Mouse (Mus musculus) hindbrain, embryonic 14.5 days (tissue): ENCODE results near the gene Zc3hav1. TPM values are rescaled to one million over a fixed set of nuclear protein-coding genes. Genes with fewer than 3 reads are reported as not detected.
"Not testable (repeated sequence)": the region's sequence is repeated elsewhere in the genome, so short reads cannot be mapped to it uniquely, and the experiment has no call there.

ENCODE experiments used
- ATAC-seq: fragments of 200-750 bp; cut with Nextera tagmentation; 2 replicates; pipeline ENCODE4 v1.8.0; 2017; ENCODE audit warnings: moderate number of reproducible peaks, mild to moderate bottlenecking, moderate TSS enrichment, moderate library complexity; ENCODE audit not compliant: low FRiP score
- DNase-seq: peaks from one replicate; pipeline ENCODE4 v3.0.0-alpha.2; 2015; ENCODE audit warnings: low spot score
- H3K27ac ChIP-seq: fragments of 300-500 bp; sonication (generic); 2 replicates; pipeline ENCODE4 v1.5.1; 2014; ENCODE audit warnings: mild to moderate bottlenecking, moderate library complexity
- H3K27me3 ChIP-seq: fragments of 300-500 bp; sonication (generic); 2 replicates; pipeline ENCODE4 v1.6.1; 2014; ENCODE audit warnings: mild to moderate bottlenecking, low read length, mixed read lengths; ENCODE audit not compliant: control insufficient read depth, insufficient read depth
- H3K36me3 ChIP-seq: fragments of 300-500 bp; sonication (generic); replicated peaks from 2 replicates; pipeline ENCODE4 v1.6.1; 2014; ENCODE audit not compliant: control insufficient read depth, insufficient read depth
- H3K4me1 ChIP-seq: fragments of 300-500 bp; sonication (generic); replicated peaks from 2 replicates; pipeline ENCODE4 v1.6.1; 2014; ENCODE audit warnings: antibody characterized with exemption, low read length, mixed read lengths; ENCODE audit not compliant: control insufficient read depth, insufficient read depth
- H3K4me2 ChIP-seq: fragments of 300-500 bp; sonication (generic); replicated peaks from 2 replicates; pipeline ENCODE4 v1.6.1; 2014; ENCODE audit warnings: mild to moderate bottlenecking, moderate library complexity
- H3K4me3 ChIP-seq: fragments of 300-500 bp; sonication (generic); replicated peaks from 2 replicates; pipeline ENCODE4 v1.5.1; 2014; ENCODE audit warnings: mild to moderate bottlenecking, low read length
- H3K9ac ChIP-seq: fragments of 300-500 bp; sonication (generic); 2 replicates; pipeline ENCODE4 v1.6.1; 2014
- H3K9me3 ChIP-seq: fragments of 300-500 bp; sonication (generic); 2 replicates; pipeline ENCODE4 v1.6.1; 2016; ENCODE audit warnings: low read length; ENCODE audit not compliant: control insufficient read depth
- WGBS: fragments of 180-500 bp; shearing (Covaris S2); extraction: QIAGEN DNeasy Blood & Tissue Kit; methylation state at CpG from one replicate; pipeline ENCODE4 v1.1.7; 2014; 5-methylcytosine and 5-hydroxymethylcytosine counted together
- polyA plus RNA-seq: library from polyadenylated mRNA; unstranded; fragments of >200 nt; fragmentation: Nextera tagmentation; extraction: Ambion mirVana; gene quantifications from 2 replicates; pipeline ENCODE4 v1.2.1, GENCODE M21; 2014

Gene Zc3hav1
- polyA plus RNA-seq, 1 experiment from 2014 or later = 1.5 TPM

DNA sequence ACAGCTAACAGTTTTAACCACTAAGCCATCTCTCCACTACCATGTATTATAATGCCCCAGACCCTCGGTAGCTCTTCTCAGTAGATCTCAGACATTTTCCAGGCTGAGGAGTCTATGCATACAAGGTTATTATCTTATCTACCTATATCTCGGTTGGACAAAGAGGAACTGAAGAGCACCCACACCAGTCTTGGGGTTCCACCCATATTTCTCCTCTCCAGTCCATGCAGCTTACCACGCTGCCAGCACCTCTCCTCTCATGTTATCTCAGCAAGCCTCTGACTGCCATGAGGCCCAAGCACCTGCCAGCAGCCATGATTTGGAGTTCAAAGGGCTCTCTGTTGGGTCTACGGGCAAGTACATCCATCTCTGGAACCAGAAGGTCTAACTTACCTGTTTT lies 6.7 kb upstream of the Zc3hav1 start:
- WGBS = 91% methylated on average over 4 of the region's 4 CpGs
- H3K9me3 ChIP-seq = no peaks in the 10 kb centered on the region
- H3K4me2 ChIP-seq = no peak overlapping the region
- H3K27me3 ChIP-seq = peaks cover 16% of the 10 kb centered on the region
- no peak overlapping the region for H3K27ac ChIP-seq
- DNase-seq (no peak), ATAC-seq (no peak)
- H3K9ac ChIP-seq = no peak overlapping the region
- no peaks in the 10 kb centered on the region for H3K36me3 ChIP-seq
- H3K4me3 ChIP-seq = no peak overlapping the region
- no peaks in the 10 kb centered on the region for H3K4me1 ChIP-seq

DNA sequence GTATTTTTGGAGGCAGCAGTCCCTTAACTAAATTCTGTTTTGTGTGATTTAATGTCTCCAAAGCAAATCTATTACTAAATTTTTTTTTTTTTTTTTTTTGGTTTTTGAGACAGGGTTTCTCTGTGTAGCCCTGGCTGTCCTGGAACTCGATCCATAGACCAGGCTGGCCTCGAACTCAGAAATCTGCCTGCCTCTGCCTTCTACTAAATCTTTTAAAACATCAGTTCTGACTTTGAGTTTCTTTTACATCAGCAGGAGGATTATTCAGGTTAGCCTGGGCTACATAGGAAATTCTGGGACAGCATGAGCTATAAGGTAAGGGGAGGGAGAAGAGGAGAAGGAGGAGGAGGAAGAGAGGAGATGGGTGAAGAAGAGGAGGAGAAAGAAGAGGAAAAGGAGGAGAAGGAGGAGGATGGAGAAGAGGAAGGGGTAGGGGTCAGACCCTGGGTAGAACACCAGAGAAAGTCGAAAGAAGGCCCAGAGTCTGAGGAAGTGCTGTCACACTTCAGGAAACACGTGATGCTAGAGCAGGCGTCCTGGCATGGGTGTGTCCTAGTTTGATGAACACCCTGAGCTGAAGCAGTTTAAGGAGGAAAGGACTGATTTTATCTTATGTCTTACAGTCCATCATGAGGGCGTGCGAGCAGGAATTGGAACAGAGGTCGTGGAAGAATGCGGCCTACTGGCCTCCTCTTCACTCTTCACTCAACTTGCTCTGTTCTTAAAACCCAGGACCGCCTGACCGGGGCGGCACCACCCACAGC lies 5.5 kb upstream of the Zc3hav1 start:
- DNase-seq (no peak), ATAC-seq (no peak)
- 91% methylated on average over 12 of the region's 12 CpGs for WGBS
- H3K9me3 ChIP-seq = no peaks in the 10 kb centered on the region
- H3K36me3 ChIP-seq = no peaks in the 10 kb centered on the region
- H3K4me2 ChIP-seq = no peak overlapping the region
- no peak overlapping the region for H3K27ac ChIP-seq
- H3K9ac ChIP-seq = no peak overlapping the region
- no peaks in the 10 kb centered on the region for H3K4me1 ChIP-seq
- peaks cover 26% of the 10 kb centered on the region for H3K27me3 ChIP-seq
- no peak overlapping the region for H3K4me3 ChIP-seq

DNA sequence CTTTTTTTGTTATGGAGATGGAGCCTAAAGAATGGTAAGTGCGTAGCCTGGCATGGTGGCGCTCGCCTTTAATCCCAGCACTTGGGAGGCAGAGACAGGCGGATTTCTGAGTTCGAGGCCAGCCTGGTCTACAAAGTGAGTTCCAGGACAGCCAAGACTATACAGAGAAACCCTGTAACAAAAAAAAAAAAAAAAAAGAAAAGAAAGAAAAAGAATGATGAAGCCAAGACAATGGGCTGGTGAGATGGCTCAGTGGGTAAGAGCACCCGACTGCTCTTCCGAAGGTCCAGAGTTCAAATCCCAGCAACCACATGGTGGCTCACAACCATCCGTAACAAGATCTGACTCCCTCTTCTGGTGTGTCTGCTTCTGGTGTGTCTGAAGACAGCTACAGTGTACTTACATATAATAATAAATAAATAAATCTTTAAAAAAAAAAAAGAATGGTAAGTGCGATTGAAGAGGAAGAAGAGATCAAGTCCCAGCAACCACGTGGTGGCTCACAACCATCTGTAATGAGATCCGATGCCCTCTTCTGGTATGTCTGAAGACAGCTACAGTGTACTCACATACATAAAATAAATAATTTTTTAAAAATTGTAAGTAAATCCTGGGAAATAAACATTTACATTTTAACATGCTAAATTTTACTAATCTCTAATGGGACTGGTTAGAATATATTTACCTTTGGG lies 4.8 kb upstream of the Zc3hav1 start:
- not testable (repeated sequence) for H3K4me2 ChIP-seq, H3K4me1 ChIP-seq, H3K9me3 ChIP-seq, H3K36me3 ChIP-seq, H3K9ac ChIP-seq, ATAC-seq, DNase-seq, H3K4me3 ChIP-seq, H3K27ac ChIP-seq
- peaks cover 33% of the 10 kb centered on the region for H3K27me3 ChIP-seq
- WGBS = 88% methylated on average over 10 of the region's 11 CpGs

DNA sequence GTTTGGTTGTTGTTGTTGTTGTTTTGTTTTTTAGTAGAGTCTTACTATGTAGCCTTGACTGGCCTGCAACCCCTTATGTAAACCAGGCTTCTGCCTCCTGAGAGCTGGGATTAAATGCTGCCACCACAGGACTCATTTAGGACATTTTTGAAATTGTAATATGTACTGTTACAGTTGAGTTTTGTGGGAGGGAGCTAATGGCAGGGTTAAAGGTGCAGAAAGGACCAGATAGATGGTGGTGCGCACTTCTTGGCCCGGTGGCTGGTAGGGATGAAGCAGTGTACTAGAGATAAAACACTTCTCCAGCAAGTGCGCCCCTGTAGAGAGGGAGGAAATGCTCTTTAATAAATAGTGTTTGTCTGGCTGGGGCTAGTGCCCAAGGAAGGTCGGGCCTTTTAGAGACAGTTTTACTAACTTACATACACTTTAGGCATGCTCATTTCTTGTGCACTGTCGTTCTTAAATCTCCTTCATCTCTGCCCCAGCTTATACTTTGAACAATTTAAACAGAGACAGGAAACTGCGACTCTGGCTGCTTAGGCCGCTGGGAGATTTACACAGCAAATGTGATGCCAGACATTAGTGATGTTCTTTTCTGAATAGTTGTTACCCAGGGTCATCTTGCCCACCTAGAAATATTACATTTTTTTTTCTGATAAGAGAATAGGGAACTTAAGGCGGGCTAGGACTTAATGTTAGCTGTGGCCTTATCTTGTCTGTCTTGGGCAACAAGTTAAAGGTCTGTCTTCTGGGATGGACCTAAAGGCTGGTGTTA lies 4.0 kb upstream of the Zc3hav1 start:
- Histone ChIP-seq H3K36me3 (no peaks in the 10 kb centered on the region), H3K9me3 (no peaks in the 10 kb centered on the region), H3K27ac (no peak overlapping the region), H3K9ac (no peak overlapping the region), H3K4me1 (no peaks in the 10 kb centered on the region), H3K27me3 (peaks cover 40% of the 10 kb centered on the region), H3K4me2 (no peak overlapping the region), H3K4me3 (no peak overlapping the region)
- no peak for DNase-seq
- ATAC-seq = no peak
- 73% methylated on average over 8 of the region's 8 CpGs for WGBS

DNA sequence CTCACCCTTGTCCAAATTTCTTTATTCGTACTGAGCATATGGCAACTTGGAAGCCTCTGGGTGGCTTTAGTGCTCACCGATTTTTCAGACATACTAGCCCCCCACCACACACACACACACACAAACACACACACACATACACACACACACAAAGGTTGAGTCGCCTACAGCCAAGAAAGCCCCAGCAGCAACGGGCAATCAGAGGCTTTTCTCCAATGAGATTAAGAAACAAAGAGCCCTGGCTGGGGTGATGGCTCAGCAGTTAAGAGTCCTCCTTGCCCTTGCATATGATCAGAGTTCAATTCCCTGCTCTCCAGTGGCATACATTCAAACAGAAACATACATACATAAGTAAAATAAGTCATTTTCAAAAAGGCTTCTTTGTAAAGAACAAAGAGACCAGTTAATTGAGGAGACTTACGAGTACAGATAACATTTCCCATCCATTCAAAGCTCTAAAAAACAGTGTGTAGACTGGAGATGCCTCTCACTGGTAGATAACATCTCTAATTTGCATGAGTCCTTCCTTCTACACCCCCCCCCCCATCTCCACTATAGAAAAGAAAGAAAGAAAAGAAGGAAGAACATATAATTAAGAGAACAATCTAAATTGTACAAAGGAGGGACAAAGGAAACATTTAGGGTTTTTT lies 3.3 kb upstream of the Zc3hav1 start:
- Histone ChIP-seq H3K27ac (no peak overlapping the region), H3K4me2 (no peak overlapping the region), H3K9me3 (no peaks in the 10 kb centered on the region), H3K4me3 (no peak overlapping the region), H3K36me3 (no peaks in the 10 kb centered on the region), H3K9ac (no peak overlapping the region), H3K27me3 (peaks cover 47% of the 10 kb centered on the region), H3K4me1 (no peaks in the 10 kb centered on the region)
- no peak for DNase-seq
- no peak for ATAC-seq
- 47% methylated on average over 5 of the region's 5 CpGs for WGBS

DNA sequence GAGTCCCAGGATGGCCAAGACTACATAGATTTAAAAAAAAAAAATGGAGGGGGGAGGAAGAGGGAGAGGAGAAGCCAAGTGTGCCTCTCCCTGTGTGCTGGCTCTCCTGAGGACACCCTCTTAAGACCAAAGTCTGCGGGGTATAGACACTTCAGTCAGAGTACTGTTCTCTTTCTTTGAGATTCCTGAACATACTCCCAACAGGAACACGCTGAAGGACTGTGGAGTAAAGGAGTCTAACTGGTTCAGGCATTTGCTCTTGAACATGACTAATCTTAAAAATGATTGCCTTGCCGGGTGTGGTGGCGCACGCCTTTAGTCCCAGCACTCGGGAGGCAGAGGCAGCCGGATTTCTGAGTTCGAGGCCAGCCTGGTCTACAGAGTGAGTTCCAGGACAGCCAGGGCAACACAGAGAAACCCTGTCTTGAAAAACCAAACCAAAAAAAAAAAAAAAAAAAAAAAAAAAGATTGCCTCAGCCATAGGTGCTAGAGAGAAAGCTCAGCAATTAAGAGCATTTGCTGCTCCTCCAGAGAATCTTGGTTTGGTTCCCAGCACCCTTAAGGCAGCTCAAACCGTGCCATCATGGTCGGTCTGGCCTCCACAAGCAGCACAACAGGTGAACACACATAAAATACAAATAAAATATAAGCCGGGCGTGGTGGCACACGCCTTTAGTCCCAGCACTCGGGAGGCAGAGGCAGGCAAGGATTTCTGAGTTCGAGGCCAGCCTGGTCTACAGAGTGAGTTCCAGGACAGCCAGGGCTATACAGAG lies 2.4 kb upstream of the Zc3hav1 start:
- not testable (repeated sequence) for DNase-seq
- 80% methylated on average over 15 of the region's 15 CpGs for WGBS

DNA sequence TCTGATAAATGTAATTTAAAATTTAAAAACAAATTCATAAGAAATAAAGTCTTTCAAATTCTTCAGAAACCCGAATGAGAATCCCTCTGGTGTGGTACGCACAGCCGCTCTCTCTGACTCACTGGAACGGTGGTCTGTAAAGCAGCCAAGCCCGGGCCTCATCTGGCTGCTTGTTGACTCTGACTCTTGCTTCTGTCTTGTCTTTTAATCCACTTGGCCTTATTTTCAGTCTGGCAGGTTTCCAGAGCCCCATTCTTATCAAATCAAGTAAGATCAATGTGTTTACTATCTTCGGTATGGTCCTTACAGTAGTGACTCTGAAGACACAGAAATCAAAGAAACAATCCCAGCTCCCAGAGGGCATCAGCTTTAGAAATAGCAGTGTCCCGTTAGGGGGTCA lies 1.5 kb upstream of the Zc3hav1 start:
- H3K4me1 ChIP-seq = no peaks in the 10 kb centered on the region
- peaks cover 63% of the 10 kb centered on the region for H3K27me3 ChIP-seq
- H3K36me3 ChIP-seq = no peaks in the 10 kb centered on the region
- no peak overlapping the region for H3K27ac ChIP-seq
- ATAC-seq = no peak
- H3K9me3 ChIP-seq = no peaks in the 10 kb centered on the region
- H3K4me2 ChIP-seq = no peak overlapping the region
- no peak overlapping the region for H3K4me3 ChIP-seq
- WGBS = 10% methylated on average over 7 of the region's 7 CpGs
- no peak overlapping the region for H3K9ac ChIP-seq
- DNase-seq = no peak

More for the DNA sequence above, 2.4 kb upstream of the Zc3hav1 start:
- not testable (repeated sequence) for H3K36me3 ChIP-seq, H3K9me3 ChIP-seq, H3K4me3 ChIP-seq, ATAC-seq, H3K4me2 ChIP-seq, H3K27ac ChIP-seq, H3K9ac ChIP-seq, H3K4me1 ChIP-seq
- peaks cover 56% of the 10 kb centered on the region for H3K27me3 ChIP-seq

DNA sequence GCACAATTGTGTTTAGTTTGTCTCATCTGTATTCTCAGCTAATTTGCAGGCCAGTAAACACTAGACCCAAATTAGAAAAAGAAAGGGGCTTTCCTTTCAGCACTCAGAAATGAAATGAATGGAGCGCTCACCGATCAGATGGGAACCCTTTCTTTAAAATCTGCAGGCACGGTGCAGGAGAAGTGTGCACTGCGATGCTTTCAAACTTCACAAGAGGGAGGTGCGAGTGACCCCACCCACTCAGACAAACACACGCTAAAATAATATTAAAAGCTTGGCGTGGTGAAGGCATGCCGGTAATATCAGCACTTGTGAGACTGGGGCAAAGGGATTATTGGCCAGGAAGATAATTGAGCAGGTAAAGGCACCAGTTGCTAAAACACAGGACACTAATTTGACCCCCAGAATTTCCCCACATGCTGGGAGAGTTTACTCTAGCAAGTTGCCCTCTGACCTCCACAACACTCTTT lies 986 bp upstream of the Zc3hav1 start:
- no peak for ATAC-seq
- Histone ChIP-seq H3K4me2 (peak overlapping the region; percentile 60; the same call in 1 of the 2 replicates), H3K9me3 (no peaks in the 10 kb centered on the region), H3K4me3 (no peak overlapping the region), H3K27ac (no peak overlapping the region), H3K9ac (no peak overlapping the region), H3K27me3 (peaks cover 63% of the 10 kb centered on the region), H3K36me3 (no peaks in the 10 kb centered on the region), H3K4me1 (no peaks in the 10 kb centered on the region)
- WGBS = 1% methylated on average over 8 of the region's 8 CpGs
- DNase-seq = no peak
